Mouse (Mus musculus) olfactory bulb, adult 2 months (tissue): ENCODE results near the gene Cacna1a. TPM values are rescaled to one million over a fixed set of nuclear protein-coding genes. Genes with fewer than 3 reads are reported as not detected.
"Not testable (repeated sequence)": the region's sequence is repeated elsewhere in the genome, so short reads cannot be mapped to it uniquely, and the experiment has no call there.

Experiments used
- H3K27ac ChIP-seq: fragments of 200-500 bp; 2 replicates; pipeline ENCODE4 v1.5.1; 2012; ENCODE audit warnings: low read depth, low read length; ENCODE audit not compliant: insufficient read depth
- H3K4me1 ChIP-seq: fragments of 200-500 bp; 2 replicates; pipeline ENCODE4 v1.6.1; 2012; ENCODE audit warnings: low read length; ENCODE audit not compliant: control insufficient read depth, insufficient read depth
- H3K4me3 ChIP-seq: fragments of 200-500 bp; 2 replicates; pipeline ENCODE4 v1.5.1; 2012; ENCODE audit warnings: mild to moderate bottlenecking, low read depth, low read length, moderate library complexity; ENCODE audit not compliant: insufficient read depth
- CTCF ChIP-seq: fragments of 200-500 bp; IDR thresholded peaks from 2 replicates; pipeline ENCODE4 v1.5.1; 2012; ENCODE audit warnings: low read depth, mild to moderate bottlenecking, low read length, moderate library complexity; ENCODE audit not compliant: insufficient read depth
- POLR2A ChIP-seq: fragments of 200-500 bp; IDR thresholded peaks from 2 replicates; pipeline ENCODE4 v1.6.1; 2012; ENCODE audit warnings: mild to moderate bottlenecking, low read depth, low read length, moderate library complexity; ENCODE audit not compliant: insufficient read depth
- WGBS: fragments of 180-500 bp; shearing (Covaris S2); methylation state at CpG from one replicate; pipeline ENCODE4 v1.1.7; 2018; 5-methylcytosine and 5-hydroxymethylcytosine counted together
- polyA plus RNA-seq: library from polyadenylated mRNA; stranded (reverse); fragments of >200 nt; gene quantifications from 2 replicates; pipeline ENCODE4 v1.2.4, GENCODE M21; 2012; ENCODE audit warnings: low replicate concordance; ENCODE audit not compliant: missing spikeins, insufficient read depth, insufficient read length

Gene Cacna1a
- polyA plus RNA-seq, 1 experiment = not detected

DNA sequence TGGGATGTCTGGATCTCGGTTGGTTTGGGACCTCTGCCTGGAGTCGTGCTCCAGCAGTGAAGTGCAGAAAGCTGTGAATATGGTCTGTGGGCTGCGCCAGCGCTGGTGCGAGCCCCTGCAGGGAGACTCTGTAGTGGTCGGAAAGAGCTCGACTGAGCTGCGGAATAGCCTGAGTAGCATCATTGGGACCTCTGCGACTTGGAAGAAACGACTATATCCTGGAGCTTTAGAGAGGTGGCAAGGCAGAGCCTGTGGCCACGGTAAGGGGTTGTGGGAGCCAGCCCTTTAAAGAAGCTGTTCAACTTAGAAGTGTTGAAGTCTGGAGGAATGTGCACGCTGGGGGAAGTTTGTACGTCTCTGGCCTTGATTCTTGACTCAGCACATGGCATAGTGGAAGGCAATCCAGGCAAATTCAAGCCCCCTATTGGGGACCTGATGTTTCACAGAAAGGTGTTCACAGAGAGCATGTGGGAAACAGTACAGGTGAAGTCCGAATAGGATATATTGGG, 277.2 kb downstream of the Cacna1a start:
- Histone ChIP-seq H3K4me3 (peak overlapping the region; percentile 79), H3K27ac (peak overlapping the region; percentile 82), H3K4me1 (peaks cover 20% of the 10 kb centered on the region)
- WGBS = 2% methylated on average over 14 of the region's 14 CpGs
- TF ChIP-seq CTCF (no peak), POLR2A (no peak)

DNA sequence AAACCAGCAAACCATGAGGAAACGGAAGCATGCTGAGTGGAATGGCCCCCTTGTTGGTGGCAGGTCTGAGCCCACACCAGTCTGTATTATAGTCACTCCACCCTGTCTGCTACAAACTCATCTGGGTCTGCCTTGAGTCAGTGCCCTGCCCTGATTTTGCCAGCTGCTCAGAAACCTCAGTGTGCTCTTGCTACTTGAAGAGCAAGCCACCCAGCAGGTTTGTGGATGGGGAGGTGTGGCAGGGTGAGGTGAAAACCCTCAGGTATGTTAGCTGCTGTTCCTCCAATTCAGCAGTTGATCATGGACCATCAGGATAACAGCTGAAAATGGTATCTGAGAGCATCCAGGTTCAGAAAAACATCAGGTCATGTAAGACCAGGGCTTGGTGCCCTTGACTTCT, 279.8 kb downstream of the Cacna1a start:
- Histone ChIP-seq H3K4me1 (peaks cover 8% of the 10 kb centered on the region), H3K27ac (no peak overlapping the region), H3K4me3 (no peak overlapping the region)
- TF ChIP-seq POLR2A = no peak
- no peak for TF ChIP-seq CTCF
- 56% methylated on average over 1 of the region's 1 CpGs for WGBS

DNA sequence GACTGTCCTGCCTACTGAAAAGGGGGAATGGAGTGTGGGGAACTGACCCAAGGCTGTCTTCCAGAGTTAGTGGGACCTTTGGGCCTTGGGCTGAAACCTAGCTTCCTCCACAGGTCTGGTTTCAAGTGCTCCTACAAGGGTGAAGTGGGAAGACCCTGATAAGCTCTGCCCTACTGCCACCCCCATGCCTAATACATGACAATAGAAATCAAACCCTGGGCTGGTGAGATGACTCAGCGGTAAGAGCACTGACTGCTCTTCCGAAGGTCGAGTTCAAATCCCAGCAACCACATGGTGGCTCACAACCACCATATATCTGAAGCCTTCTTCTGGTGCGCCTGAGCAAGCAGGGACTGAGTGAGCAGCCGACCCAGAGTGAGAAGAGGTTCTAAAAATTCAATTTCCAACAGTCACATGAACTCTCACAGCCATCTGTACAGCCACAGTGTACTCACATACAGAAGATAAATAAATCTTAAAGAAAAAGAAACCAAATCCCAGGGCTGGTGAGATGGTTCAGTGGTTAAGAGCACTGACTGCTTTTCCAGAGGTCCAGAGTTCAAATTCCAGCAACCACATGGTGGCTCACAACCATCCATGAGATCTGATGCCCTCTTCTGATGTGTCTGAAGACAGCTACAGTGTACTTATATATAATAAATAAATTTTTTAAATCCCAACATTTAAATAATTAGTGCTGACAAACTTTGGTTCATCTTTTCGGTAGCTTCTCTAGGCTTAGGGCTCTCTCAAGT, 280.7 kb downstream of the Cacna1a start:
- Histone ChIP-seq H3K27ac (no peak overlapping the region), H3K4me1 (peaks cover 4% of the 10 kb centered on the region; the same call in 1 of the 2 replicates), H3K4me3 (no peak overlapping the region)
- 75% methylated on average over 6 of the region's 6 CpGs for WGBS
- TF ChIP-seq CTCF = no peak
- TF ChIP-seq POLR2A = no peak

DNA sequence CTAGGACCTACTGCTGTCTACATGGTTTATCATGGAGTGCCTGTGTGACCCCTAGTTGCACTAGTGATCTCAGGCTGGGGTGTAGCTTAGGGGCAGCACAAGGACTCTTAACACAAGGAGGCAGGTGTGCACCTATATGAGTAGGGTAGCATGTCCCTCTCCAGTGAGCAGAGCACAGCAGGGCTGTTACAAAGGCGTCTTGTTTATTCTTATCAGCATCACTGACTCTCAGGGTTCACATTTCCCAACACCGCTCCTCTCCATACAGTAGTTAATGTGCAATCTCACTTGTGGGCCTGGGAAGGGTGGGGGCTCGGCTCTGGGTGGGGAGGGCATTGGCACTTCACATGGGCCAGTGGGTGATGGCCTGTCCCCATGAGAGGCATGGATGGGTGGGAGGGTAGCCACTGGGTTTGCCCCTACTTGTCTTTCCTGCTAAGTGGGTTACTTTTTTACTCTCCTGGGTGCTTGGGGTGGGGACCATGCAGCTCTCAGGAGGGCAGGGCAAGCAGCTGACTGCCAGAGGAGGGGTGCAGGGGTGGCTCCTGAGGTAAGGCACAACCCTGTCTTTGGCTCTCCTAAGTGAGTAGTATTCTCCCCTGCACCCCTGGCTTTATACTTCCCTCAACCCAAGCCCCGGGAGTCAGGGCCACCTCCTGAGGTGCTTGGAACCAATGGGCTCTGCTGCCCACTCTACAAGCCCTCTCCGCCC, 282.2 kb downstream of the Cacna1a start:
- WGBS = 93% methylated on average over 5 of the region's 5 CpGs
- not testable (repeated sequence) for H3K27ac ChIP-seq, H3K4me3 ChIP-seq, H3K4me1 ChIP-seq

DNA sequence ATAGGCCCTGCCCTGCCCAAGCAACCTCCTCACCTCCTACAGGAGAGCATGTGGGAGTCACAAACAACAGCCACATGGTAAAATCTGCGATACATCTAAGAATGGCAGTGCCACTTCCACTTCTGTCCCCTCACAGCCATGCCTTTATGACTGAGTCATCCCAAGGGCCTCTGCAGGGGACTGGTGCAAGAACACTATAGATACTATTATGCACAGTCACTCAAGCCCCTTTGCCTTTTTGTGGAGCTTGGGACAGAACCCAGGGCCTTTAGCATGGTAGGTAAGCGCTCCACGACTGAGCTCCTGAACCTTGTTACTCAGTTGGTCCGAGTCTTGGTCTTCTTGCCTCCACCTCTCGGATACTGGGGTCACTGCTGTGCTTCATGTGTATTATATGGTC, 289.1 kb downstream of the Cacna1a start:
- TF ChIP-seq CTCF (no peak), POLR2A (no peak)
- Histone ChIP-seq H3K4me3 (no peak overlapping the region), H3K27ac (no peak overlapping the region), H3K4me1 (peaks cover 1% of the 10 kb centered on the region; the same call in 1 of the 2 replicates)
- 87% methylated on average over 5 of the region's 5 CpGs for WGBS

DNA sequence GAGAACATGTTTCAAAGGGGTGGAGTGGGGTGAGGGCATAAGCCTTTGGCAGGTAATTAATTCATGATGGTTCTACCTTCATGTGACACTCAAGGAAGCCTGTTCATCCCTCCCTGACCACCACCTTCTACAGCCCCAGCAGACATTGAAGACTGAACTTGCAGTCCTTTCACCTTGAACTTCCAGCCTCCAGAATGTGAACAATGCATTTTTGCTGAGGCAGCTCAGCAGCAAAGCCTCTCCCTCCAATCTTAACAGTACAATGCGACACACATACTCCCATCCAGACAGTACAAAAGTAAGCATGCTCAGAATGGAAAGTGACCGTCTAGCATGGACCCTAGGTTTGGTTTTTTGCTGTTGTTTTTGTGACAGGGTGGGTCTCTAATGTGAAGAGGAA, 293.2 kb downstream of the Cacna1a start:
- peaks cover 18% of the 10 kb centered on the region for H3K4me1 ChIP-seq
- 56% methylated on average over 2 of the region's 2 CpGs for WGBS
- TF ChIP-seq POLR2A = no peak
- no peak for TF ChIP-seq CTCF
- no peak overlapping the region for H3K4me3 ChIP-seq
- no peak overlapping the region for H3K27ac ChIP-seq

DNA sequence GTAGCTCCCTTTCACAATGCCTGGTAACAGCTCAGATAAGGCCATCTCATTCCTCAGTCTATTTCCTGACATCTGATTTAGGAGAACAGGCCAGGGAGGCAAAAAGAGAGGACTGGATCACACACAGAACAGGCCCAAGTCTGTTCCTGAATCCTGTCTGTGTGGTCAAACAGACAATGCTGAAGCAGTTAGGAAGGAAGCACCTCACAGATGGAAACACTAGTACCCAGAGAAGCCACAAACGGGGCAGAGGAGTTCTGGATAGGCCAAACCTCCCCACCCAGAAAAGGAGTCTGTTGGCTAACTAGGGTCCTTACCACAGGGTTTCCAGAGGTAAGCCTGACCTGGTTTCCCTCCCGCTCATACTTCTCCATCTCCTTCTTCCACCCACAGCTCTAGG, 294.0 kb downstream of the Cacna1a start:
- no peak overlapping the region for H3K27ac ChIP-seq
- H3K4me1 ChIP-seq = peaks cover 22% of the 10 kb centered on the region
- 77% methylated on average over 2 of the region's 2 CpGs for WGBS
- no peak overlapping the region for H3K4me3 ChIP-seq
- no peak for TF ChIP-seq CTCF
- no peak for TF ChIP-seq POLR2A

DNA sequence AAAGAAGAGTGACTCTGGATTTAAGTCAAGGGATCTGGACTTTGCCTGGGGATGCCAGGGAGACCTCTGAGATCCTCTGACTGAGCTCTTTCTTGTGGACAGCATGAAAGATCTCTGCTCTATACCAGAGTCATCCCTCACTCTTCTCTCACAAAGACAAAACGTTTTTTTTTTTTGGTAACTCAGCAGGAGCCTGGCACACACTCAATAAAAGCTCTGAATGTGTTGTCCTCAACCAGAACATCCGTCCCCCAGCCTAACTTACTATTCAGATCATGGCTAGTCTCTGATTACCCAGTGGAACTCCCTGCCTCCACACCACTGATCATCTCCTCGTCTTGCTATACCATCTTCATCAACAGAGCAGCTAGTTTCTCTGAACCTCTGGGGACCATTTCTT, 296.3 kb downstream of the Cacna1a start:
- TF ChIP-seq POLR2A = no peak
- no peak for TF ChIP-seq CTCF
- H3K4me3 ChIP-seq = no peak overlapping the region
- H3K27ac ChIP-seq = no peak overlapping the region
- peaks cover 23% of the 10 kb centered on the region for H3K4me1 ChIP-seq
- WGBS = 26% methylated on average over 3 of the region's 3 CpGs

DNA sequence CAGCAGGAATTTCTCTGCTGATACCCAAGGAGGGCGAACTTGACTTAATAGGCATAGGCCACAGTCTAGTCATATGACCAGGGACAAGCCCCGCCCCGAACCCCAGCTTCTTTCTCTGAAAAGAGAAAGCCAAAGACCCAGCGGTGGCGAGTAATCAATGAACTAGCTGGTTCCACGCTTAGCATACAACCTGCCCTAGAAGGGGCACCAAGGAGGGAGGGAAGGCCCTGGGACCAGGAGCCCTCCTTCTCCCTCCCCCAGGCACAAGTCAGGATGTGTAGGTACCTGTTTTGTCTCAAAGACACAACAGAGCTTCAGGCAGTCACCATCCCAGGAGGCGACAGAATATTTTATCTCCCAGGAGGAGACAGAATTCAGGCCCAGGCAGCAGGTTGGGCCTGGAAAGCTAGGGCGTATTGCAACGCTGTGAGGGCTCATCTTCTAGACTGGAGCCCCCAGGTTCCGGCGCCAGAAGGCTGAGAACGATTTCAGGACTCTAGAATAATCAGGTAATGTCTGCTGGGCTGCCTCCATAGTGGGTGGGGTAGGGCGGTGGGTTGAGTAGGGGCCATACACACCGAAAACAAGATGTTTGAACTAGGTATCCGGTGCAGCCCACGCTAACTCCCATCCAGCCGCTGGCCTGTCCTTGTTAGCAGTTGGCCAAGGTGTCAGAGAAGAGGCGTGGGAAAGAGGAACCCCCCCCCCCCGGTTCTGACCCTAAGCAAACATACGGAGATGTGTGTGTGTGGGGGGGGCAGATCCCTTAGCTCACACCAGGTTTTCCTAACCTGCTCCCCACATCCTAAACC, 298.2 kb downstream of the Cacna1a start, which contains the start of gene Trmt1:
TSS of gene Trmt1 (plus strand) at position 117 of the 812 bp plus-strand sequence.
- peaks cover 26% of the 10 kb centered on the region for H3K4me1 ChIP-seq
- peak within 1 kb of the TSS; percentile 96 for H3K4me3 ChIP-seq
- TF ChIP-seq CTCF = no peak
- no peak for TF ChIP-seq POLR2A
- WGBS = 6% methylated on average over 20 of the region's 20 CpGs
- H3K27ac ChIP-seq = no peak within 1 kb of the TSS
